ENCODE assay signal across 7 mouse cellular contexts in genomic region chr11:99043632-99044031, GRCm38 (mm10). TPM values are rescaled to one million over a fixed set of nuclear protein-coding genes. Genes with fewer than 3 reads are reported as not detected.
A peak's percentile ranks its signal among the peaks of the same experiment; 100 is the strongest.
DNase-seq lines count a peak whose midpoint lies in the region; ATAC-seq and TF ChIP-seq lines count a peak whose summit lies in the region.

No protein-coding gene starts in this region.

- H3K79me2 ChIP-seq in liver, adult 2 months (ENCODE audit: control insufficient read depth, insufficient read depth, low read length), result peaks cover 11% of the 10 kb centered on the region

- 0 out of 2 replicates have a peak, but pooled peaks have one; percentile 15 for TF ChIP-seq CTCF in liver, adult 2 months (IDR thresholded peaks at IDR 0.05; ENCODE audit: low read depth, low read length)
- TF ChIP-seq CTCF in liver, postnatal 0 days (IDR thresholded peaks at IDR 0.05; ENCODE audit: low read depth), result peak; percentile 40

- no peaks in the 10 kb centered on the region for H3K27me3 ChIP-seq in liver, adult 2 months (ENCODE audit: control insufficient read depth, insufficient read depth, low read length)
- 0 out of 2 replicates have a peak, but pooled peaks cover 2% of the 10 kb centered on the region for H3K27me3 ChIP-seq in heart, embryonic 16.5 days (ENCODE audit: control insufficient read depth, insufficient read depth, low read length)
- peaks cover 9% of the 10 kb centered on the region for H3K27me3 ChIP-seq in liver, postnatal 0 days (ENCODE audit: insufficient read depth, low read length)

- peak overlapping the region; percentile 41 for H3K4me3 ChIP-seq in liver, adult 2 months (ENCODE audit: insufficient read depth, low read depth, low read length)
- no peak overlapping the region for H3K4me3 ChIP-seq in brown adipose tissue, adult 24 weeks (ENCODE audit: insufficient read depth, low read depth, low read length)
- 0 out of 2 replicates have a peak overlapping the region, but pooled peaks have one; percentile 11 for H3K4me3 ChIP-seq in heart, embryonic 16.5 days (ENCODE audit: low read length)
- 0 out of 2 replicates have a peak overlapping the region, but pooled peaks have one; percentile 3 for H3K4me3 ChIP-seq in liver, postnatal 0 days (ENCODE audit: low read depth, low read length)

- WGBS in liver, adult 2 months, result 8% methylated on average over 6 of the region's 6 CpGs
- 47% methylated on average over 6 of the region's 6 CpGs for WGBS in heart, embryonic 16.5 days
- WGBS in liver, postnatal 0 days (ENCODE audit: insufficient replicate concordance), result 40% methylated on average over 6 of the region's 6 CpGs

- TF ChIP-seq EP300 in liver, postnatal 0 days (IDR thresholded peaks at IDR 0.05; ENCODE audit: low read depth), result no peak

- H3K36me3 ChIP-seq in liver, adult 2 months (ENCODE audit: control insufficient read depth, insufficient read depth, low read length), result peaks cover 21% of the 10 kb centered on the region; the same call in 1 of the 2 replicates
- no peaks in the 10 kb centered on the region for H3K36me3 ChIP-seq in heart, embryonic 16.5 days (ENCODE audit: control insufficient read depth, insufficient read depth)
- peaks cover 11% of the 10 kb centered on the region for H3K36me3 ChIP-seq in liver, postnatal 0 days (replicated peaks; ENCODE audit: insufficient read depth, low read length)

- peak overlapping the region; percentile 87 for H3K27ac ChIP-seq in liver, adult 2 months (replicated peaks; ENCODE audit: insufficient read depth, low read depth, low read length)
- peak overlapping the region; percentile 45 for H3K27ac ChIP-seq in brown adipose tissue, adult 24 weeks (replicated peaks; ENCODE audit: low read depth, low read length)
- no peak overlapping the region for H3K27ac ChIP-seq in heart, embryonic 16.5 days (ENCODE audit: low read length)
- peak overlapping the region; percentile 94 for H3K27ac ChIP-seq in liver, postnatal 0 days (ENCODE audit: low read depth)

- ATAC-seq in heart, embryonic 16.5 days (replicated peaks; ENCODE audit: extremely low read depth, insufficient read depth, low FRiP score), result no peak
- no peak for ATAC-seq in liver, postnatal 0 days

- no peak for TF ChIP-seq POLR2A in liver, adult 2 months (IDR thresholded peaks at IDR 0.05; ENCODE audit: extremely low read depth, insufficient read depth, low read length)

- peak; percentile 80 for DNase-seq in liver, adult 2 months (ENCODE audit: extremely low read depth, low read depth, low spot score)
- DNase-seq in liver, result no peak
- DNase-seq in liver, postnatal 0 days, result no peak
- no peak for DNase-seq in right cerebral cortex, postnatal 10 days (ENCODE audit: low spot score in 2 of 2)
- DNase-seq in cerebellum, adult 11-12 months, result no peak

- H3K9me3 ChIP-seq in heart, embryonic 16.5 days (replicated peaks; ENCODE audit: control insufficient read depth, low read length), result no peaks in the 10 kb centered on the region
- no peaks in the 10 kb centered on the region for H3K9me3 ChIP-seq in liver, postnatal 0 days (ENCODE audit: low read length)

- peaks cover 25% of the 10 kb centered on the region for H3K4me1 ChIP-seq in liver, adult 2 months (ENCODE audit: control insufficient read depth, insufficient read depth, low read length)
- peaks cover 35% of the 10 kb centered on the region for H3K4me1 ChIP-seq in brown adipose tissue, adult 24 weeks (ENCODE audit: control insufficient read depth, insufficient read depth, insufficient read length, low read length)
- H3K4me1 ChIP-seq in heart, embryonic 16.5 days (ENCODE audit: control insufficient read depth, insufficient read depth, low read length), result peaks cover 38% of the 10 kb centered on the region
- peaks cover 31% of the 10 kb centered on the region for H3K4me1 ChIP-seq in liver, postnatal 0 days (ENCODE audit: insufficient read depth)

- H3K4me2 ChIP-seq in heart, embryonic 16.5 days (ENCODE audit: low read depth, low read length), result peak overlapping the region; percentile 44
- H3K4me2 ChIP-seq in liver, postnatal 0 days (ENCODE audit: low read depth, low read length), result peak overlapping the region; percentile 55

- peak overlapping the region; percentile 64 for H3K9ac ChIP-seq in liver, adult 2 months (ENCODE audit: low read depth, low read length)
- no peak overlapping the region for H3K9ac ChIP-seq in heart, embryonic 16.5 days (ENCODE audit: low read length)
- H3K9ac ChIP-seq in liver, postnatal 0 days (replicated peaks), result no peak overlapping the region

RNA-seq across cellular contexts. Expression of gene Igfbp4, which starts 2.6 kb away (rescaled TPM):
- total RNA-seq in liver, adult 2 months (2014; rRNA removed), result 662 and 813 TPM in 2 replicates
- 1,830 and 2,620 TPM in 2 replicates for polyA plus RNA-seq in liver, adult 2 months (2012; rRNA removed)
- 63.5 and 77.4 TPM in 2 replicates for polyA plus RNA-seq in brown adipose tissue, adult 24 weeks (2012; ENCODE audit: insufficient read depth, insufficient read length, missing spikeins)
- polyA plus RNA-seq in heart, embryonic 16.5 days (2015; fragmentation: Nextera tagmentation; extraction: Ambion mirVana), result 377 and 385 TPM in 2 replicates
- 665 and 672 TPM in 2 replicates for polyA plus RNA-seq in liver, postnatal 0 days (2015; fragmentation: Nextera tagmentation; extraction: Ambion mirVana)

RNA-seq across cellular contexts. Expression of gene Top2a, which starts 19.6 kb away (rescaled TPM):
- 1.8 and 4.2 TPM in 2 replicates for total RNA-seq in liver, adult 2 months (2014; rRNA removed)
- polyA plus RNA-seq in liver, adult 2 months (2012; rRNA removed), result 0.22 and 0.31 TPM in 2 replicates
- polyA plus RNA-seq in brown adipose tissue, adult 24 weeks (2012; ENCODE audit: insufficient read depth, insufficient read length, missing spikeins), result 0.92 and 1.2 TPM in 2 replicates
- 162 and 179 TPM in 2 replicates for polyA plus RNA-seq in heart, embryonic 16.5 days (2015; fragmentation: Nextera tagmentation; extraction: Ambion mirVana)
- 74.3 and 90.2 TPM in 2 replicates for polyA plus RNA-seq in liver, postnatal 0 days (2015; fragmentation: Nextera tagmentation; extraction: Ambion mirVana)

RNA-seq across cellular contexts. Expression of gene Tns4, which starts 45.5 kb away (rescaled TPM):
- total RNA-seq in liver, adult 2 months (2014; rRNA removed), result 0.27 and 0.46 TPM in 2 replicates
- 0.27 and 1.2 TPM in 2 replicates for polyA plus RNA-seq in liver, adult 2 months (2012; rRNA removed)
- not detected in 2 replicates for polyA plus RNA-seq in brown adipose tissue, adult 24 weeks (2012; ENCODE audit: insufficient read depth, insufficient read length, missing spikeins)
- polyA plus RNA-seq in heart, embryonic 16.5 days (2015; fragmentation: Nextera tagmentation; extraction: Ambion mirVana), result 0.06 and 0.71 TPM in 2 replicates
- 0.25 and 0.31 TPM in 2 replicates for polyA plus RNA-seq in liver, postnatal 0 days (2015; fragmentation: Nextera tagmentation; extraction: Ambion mirVana)

Comparison
In these comparisons a context has a peak if more than half of its experiments do, and no peak if none do; other contexts are left out.
1. RNA of gene Top2a, which starts 19.6 kb away (polyA plus RNA-seq): 162 to 179 TPM in heart, embryonic 16.5 days and 74.3 to 90.2 TPM in liver, postnatal 0 days; 0.92 to 1.2 TPM in brown adipose tissue, adult 24 weeks and 0.22 to 0.31 TPM in liver, adult 2 months; every median in the first group is over 10 times any median in the second.